Mouse (Mus musculus) layer of hippocampus, postnatal 10 days (tissue): ENCODE measurements around the gene Mfap1a. TPM values are rescaled to one million over a fixed set of nuclear protein-coding genes. Genes with fewer than 3 reads are reported as not detected.
A peak's percentile ranks its signal among the peaks of the same experiment; 100 is the strongest.
"Not testable (repeated sequence)": the region's sequence is repeated elsewhere in the genome, so short reads cannot be mapped to it uniquely, and the experiment has no call there.

ENCODE experiments used
- DNase-seq, 2 experiments: peaks; one replicate each; pipeline ENCODE4 v3.0.0; 2021; ENCODE audit warnings: low spot score in 2 of 2
- long read RNA-seq: library from polyadenylated mRNA; stranded (forward); transcript quantifications from one replicate; pipeline ENCODE4 v2.0.0, GENCODE M21; 2023
- total RNA-seq, 2 experiments: library from RNA; stranded (reverse); gene quantifications; 2 replicates each; pipeline ENCODE4 v1.2.3; 2021

Mfap1a gene
- total RNA-seq, result 10 to 100 TPM; 32.8 to 33.3 TPM
- long read RNA-seq, full-length matches to known transcripts, result 16 of 18 reads
- long read RNA-seq, partial matches to known transcripts, result 0 of 18 reads
- long read RNA-seq, other reads (novel, unspliced or antisense), result 2 of 18 reads

DNA sequence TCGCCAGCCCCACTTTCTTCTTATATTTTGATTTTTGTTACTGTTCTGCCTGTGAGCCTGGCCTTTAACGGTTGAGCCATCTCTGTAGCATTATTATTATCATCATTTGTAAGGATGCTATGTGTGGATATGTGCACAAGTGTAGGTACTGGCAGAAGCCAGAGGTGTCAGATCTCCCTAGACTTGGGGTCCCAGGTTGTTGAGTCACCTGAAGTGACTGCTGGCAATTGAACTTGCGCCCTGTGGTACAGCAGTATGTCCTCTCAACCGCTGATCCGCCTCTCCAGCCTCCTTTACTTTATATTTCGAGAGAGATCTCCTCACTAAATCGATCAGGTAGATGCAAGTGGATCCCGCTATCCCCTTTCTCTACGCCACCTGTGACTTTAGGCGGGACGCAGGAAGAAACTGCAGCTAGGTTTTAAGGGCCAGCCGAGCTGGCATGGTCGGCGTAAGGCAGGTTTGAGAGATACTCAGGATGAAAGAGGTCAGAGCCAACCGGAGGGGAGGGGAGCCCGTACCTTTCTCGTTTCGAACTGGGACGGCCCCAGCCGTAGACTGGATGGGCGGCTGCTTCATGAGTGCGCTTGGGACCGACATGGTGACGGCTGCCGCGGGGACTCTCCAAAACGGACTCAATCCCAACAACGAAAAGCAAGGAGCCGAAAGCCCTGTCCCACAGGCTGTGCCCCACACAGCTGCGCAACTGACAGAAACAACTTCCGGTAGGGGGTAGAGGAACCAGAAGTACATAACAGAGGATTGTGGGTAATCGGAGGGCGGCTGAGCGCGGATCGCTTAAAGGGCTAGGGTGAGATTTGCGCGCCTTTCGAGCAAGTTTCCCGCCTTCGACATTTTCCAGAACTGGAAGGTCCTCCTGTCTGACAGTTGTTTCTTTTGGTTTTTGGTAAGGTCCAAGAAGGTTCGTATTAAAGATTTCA lies at the start of gene Mfap1a, which contains the start of gene Wdr76:
Mfap1a (minus strand) TSS at position 724 of the 941 bp plus-strand sequence.
Wdr76 (plus strand) TSS at position 782 of the 941 bp plus-strand sequence.
- DNase-seq, result peak; percentile 74 to 79

DNA sequence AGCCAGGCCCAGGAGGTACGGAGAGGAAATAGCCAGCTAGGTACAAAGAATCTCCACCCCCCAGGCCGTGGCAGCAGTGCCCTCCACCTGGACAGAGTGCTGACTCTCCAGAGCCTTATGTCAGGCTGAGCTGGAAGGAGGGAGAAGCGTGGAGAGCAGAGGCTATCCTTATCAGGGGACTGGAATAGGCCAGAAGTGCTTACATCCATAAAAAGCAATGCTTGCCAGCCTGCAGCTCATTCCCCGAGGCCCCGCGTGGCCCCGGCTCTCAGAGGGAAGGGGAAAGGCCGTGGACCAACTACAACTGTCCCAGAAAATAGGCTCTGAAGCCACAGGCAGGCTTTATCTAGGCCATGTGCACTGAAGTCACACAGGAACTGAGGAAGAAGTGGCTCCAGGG lies 44.8 kb upstream of the Mfap1a start:
- DNase-seq, result no peak

DNA sequence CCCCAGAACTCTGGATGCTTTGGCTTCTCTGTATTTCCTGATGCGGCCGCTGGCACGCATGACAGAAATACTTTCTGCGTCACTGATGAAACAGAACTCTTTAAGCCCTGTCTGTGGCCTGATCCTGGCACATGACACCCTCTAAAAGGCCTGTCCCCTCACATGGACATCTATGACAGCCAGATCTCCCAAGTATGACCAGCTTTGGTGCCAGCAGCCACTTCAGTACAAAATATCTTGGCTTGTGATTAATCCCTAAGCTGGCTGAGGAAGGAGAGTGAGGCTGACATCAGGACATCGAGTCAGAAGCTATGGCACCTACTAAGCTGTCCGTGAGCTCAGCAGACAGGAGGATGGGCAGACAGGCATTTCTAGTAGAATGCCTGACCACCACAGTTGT lies 43.2 kb upstream of the Mfap1a start:
- DNase-seq, result no peak

DNA sequence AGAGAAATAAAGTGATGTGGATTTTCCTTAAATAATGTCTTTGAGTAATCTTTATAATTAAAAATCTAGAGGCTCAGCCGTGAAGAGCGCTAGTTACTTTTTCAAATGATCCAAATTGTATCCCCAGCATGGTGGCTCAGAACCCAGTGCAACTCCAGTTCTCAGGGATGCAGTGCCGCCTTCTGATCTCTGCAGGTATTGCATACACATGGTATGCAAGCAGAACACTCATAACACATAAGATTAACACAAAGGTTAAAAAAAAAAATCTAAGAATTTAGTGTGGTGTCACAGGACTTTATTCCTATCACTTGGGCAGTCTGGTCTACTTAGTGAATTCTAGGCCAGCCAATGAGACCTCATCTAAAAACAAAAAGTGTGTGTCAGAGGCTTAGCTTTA lies 38.4 kb upstream of the Mfap1a start:
- no peak for DNase-seq

DNA sequence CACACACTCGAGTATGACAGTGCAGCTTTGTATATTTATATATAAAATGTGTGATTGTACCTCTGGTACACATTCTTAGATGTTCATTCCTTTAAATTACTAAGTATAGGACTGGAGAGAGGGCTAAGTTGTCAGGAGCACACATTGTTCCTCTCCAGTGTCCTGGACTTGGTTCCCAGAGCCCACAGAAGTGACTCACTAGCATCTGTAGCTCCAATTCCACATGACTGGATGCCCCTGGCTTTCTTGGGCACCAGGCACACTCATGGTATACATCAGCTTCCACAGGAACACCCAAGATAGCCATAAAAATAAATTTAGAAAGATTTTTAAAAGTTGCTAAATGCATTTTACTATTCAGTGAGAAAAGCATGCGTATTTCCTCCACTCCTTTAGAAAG lies 18.6 kb upstream of the Mfap1a start:
- no peak for DNase-seq

DNA sequence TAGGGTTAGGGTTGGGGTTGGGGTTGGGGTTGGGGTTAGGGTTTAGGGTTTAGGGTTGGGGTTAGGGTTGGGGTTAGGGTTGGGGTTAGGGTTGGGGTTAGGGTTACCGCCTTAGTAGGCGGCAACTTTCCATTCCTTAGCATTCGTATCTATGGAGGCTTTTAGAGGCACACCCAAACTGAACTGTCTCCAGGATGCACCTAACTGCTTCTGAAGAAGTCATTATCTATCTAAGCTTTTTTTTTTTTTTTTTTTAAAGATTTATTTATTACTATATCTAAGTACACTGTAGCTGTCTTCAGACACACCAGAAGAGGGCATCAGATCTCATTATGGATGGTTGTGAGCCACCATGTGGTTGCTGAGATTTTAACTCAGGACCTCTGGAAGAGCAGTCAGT lies 16.4 kb upstream of the Mfap1a start:
- DNase-seq, result not testable (repeated sequence)

DNA sequence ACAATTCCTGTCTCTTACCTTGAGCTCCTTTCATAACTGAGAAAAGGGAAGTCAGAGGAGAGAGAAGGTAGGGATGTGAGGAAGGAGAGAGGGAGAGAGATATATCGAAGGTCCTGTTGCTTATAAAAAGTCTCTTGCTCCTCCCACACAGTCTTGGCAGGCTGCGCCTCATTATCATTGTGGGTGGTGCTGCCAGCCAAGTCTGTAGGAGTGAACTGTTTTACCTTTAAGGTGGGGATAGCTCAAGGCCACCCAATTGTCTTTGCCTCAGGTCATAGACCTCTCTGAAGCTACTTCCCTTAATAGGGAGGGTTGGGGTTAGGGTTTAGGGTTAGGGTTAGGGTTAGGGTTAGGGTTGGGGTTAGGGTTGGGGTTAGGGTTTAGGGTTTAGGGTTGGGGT lies 15.5 kb upstream of the Mfap1a start:
- no peak for DNase-seq

DNA sequence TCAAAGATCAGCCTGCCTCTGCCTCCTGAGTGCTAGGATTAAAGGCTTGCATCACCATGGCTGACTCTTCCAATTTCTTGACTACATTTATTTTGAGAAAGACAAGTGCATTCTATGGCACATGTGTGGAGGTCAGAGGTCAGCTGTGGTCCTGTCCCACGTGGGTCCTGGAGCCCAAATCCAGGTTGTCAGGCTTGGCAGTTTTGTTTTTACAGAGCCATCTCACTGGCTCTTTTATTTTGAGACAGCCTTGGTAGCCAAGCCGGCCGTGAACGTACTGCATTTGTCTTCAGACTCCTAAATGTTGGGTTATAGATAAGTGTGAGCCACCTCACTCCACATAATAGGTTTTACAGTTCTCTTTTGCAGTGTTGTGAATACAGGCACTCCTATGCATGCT lies 12.2 kb upstream of the Mfap1a start:
- not testable (repeated sequence) for DNase-seq

DNA sequence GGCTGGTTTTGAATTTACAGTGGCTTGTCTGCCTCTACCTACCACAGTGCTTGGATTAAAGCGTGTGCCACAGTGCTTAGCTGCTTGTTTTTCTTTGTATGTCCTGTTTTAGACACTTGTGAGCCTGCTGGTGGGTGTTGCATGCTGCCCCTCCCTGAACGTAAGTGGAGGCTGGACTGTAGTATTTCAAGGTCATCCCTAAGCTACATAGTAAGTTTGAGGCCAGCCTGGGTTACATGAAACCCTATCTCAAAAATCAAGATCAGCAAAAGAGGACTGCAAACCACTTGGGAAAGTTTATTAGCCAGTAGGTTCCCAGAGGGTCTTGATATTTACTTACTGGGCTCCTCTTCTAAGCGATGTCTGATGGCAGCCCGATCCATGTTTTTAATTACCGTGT lies 11.6 kb upstream of the Mfap1a start:
- DNase-seq, result no peak

DNA sequence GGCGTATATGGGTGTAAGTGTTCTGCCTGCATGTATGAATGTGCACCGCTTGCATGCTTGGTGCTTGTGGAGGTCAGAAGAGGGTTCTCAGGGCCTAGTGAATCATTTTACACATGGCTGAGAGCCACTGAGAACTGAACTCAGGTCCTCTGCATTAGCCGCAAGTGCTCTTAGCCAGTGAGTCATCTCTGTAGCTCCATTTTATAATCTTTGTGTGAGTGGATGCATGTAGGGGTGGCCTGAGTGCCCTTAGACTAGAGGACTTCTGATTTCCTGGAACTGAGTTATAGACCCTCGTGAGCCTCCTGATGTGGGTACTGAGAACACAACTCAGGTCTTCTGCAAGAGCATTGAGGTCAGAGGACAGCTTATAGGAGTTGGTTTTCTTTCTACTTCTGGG lies 7.7 kb upstream of the Mfap1a start:
- no peak for DNase-seq

DNA sequence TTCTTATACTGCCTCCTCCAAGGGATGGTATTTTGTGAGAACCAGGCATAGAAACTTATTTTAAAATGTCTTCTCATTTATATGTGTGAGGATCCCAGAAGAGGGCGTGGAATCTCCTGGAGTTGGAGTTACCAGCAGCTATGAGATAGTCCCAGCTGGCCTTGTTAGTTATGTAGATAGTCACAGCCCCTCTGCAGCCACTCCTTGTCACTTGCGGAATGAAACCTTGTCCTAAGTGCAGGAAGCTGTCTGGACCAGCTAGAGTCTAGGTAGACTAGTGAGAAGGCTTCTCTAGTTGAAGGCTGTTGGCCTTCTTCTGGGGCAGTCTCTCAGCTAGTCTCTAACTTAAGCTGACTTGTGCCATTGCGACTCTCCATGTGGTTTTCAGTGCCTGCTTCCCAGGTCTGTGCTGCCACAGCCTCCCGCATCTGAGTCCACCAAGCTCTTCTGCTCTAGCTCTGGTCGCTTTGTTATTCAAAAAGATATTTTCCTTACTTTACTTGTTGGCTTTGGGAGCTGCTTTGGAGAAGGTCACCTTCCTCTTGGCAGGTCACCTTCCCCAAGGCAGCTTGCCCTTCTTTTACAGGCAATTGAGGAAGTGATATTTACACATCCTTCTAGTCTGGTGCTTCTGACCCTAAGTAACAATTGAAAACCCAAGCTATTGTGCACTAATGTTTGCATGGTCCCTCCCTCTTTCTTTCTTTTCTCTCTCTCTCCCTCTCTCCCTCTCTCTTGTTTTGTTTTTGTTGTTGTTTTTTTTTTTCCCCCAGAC lies 6.7 kb upstream of the Mfap1a start:
- DNase-seq, result not testable (repeated sequence)

DNA sequence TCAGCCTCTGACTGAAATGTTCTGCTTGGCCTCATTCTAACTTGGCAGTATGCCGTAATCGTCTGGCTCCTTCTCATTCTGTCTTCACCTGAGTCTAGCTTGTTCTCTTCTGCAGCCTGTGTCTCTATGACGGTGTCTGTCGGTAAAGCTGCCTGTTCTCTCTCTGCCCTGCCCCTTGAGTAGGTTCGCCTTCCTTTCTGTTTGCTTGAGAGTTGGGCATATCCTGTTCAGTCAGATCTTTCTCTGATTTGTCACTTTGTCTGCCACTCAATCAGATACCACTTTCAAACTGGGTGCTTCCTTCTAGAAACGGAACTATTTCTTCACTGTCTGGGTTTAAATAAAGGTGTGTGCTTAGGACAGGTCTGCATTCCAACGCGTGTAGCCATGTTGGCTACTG lies 4.9 kb upstream of the Mfap1a start:
- DNase-seq, result no peak

DNA sequence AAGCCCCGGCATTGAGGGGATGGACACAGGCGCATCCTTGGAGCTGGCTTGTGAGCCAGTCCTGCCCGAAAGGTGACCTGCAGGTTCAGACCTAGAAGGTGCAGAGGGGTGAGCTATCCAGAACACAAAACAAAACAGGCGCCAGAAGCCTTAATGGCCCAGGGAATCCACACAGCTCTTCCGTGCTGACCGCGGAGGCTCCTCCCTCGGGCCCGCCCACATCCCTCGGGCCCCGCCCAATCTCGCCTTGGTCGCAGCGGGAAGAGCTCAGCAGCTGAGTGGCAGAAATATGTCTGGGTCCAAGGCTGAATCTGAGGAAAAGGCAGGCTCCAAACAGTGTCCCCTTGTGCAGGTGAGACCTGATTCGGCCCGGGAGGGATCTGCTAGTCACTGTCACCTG lies 3.1 kb upstream of the Mfap1a start:
- DNase-seq, result peak; percentile 34 to 65

DNA sequence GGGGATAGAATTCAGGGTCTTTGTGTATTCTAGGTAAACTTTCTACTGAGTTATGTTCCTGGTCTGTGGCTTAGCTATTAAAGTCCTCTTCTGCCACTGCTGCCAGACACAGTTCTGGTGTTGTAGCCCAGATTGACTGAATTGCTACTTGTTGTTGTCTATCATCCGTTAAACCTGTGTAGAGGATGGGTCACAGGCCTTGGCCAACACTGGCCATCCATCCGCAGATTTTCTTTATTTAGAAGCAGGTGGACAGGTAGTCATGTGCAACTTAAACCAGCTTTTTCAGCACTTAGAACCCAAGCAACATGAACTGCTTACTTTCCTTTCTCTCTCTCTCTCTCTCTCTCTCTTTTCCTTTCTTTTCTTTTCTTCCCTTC lies 1.5 kb upstream of the Mfap1a start:
- no peak for DNase-seq

DNA sequence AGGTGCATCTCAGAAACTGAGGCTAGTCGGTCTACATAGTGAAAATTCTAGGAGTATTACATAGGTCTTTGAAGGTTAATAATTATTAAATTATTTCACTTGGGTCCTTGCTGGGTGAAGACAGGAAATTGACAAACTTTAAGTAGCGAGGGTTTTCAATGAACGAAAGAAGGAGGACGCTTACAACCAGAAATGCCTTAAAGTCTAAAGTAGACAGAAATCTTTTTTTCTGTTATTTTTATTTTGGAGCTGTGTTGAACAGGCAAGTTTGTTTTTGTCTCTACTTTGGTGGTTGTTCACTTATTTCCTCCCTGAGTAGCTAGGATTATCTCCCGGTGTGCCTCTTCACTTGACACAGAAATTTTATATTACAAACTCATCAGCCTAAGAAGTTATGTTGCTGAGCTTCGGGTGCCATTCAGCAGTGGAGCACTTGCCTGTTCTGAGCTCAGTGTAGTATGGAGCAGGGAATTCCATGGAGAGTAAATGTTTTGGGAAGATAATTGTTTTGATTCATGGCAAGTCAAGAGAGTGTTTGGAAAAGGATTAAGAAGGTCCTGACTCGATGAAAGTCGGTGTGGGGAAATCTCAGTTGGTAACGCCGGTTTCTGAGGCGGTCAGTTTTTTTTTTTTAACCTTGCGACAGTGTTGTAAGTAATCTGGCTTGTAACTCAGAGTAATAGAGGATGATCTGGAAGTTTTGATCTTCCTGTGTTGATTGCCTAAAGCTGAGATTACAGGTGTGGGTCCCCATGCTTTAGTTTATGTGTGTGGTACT lies 897 bp upstream of the Mfap1a start:
- no peak for DNase-seq

DNA sequence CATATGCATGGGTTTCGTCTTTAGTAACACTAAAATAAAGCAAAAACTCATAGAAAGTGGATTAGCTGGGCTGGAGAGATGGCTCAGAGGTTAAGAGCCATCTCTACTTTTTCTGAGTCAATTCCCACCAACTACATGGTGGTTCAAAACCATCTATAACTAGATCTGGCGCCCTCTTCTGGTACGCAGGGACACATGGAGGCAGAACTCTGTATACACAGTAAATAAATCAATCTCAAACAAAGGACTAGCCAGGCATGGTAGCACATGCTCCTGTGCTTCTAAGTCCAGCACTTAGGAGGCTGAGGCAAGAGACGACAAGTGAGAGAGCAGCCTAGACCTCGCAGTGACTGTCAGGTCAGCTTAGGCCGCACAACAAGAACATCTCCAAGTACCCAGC lies 4.9 kb downstream of the Mfap1a start:
- not testable (repeated sequence) for DNase-seq

DNA sequence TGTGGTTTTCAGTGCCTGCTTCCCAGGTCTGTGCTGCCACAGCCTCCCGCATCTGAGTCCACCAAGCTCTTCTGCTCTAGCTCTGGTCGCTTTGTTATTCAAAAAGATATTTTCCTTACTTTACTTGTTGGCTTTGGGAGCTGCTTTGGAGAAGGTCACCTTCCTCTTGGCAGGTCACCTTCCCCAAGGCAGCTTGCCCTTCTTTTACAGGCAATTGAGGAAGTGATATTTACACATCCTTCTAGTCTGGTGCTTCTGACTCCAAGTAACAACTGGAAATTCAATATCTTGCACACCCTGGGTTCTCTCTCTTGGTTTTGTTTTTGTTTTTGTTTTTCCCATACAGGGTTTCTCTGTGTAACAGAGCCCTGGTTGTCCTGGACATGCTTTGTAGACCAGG lies 22.1 kb downstream of the Mfap1a start:
- not testable (repeated sequence) for DNase-seq

DNA sequence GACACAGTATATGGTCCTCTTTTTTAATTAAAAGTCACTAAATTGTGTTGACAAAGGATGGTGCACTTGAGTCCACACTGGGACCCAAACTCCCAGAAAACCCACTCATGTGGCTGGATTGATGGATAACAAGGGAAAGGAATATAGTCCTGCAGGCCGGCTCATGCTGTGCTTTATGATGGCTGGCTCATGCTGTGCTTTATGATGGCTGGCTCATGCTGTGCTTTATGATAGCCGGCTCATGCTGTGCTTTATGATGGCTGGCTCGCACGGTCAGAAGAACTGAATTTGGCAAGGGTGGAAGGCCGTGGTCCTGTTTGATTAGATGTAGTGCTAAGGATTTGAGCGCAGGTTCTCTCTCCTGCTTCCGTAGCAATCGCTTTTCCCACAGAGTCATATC lies 22.9 kb downstream of the Mfap1a start:
- DNase-seq, result no peak

DNA sequence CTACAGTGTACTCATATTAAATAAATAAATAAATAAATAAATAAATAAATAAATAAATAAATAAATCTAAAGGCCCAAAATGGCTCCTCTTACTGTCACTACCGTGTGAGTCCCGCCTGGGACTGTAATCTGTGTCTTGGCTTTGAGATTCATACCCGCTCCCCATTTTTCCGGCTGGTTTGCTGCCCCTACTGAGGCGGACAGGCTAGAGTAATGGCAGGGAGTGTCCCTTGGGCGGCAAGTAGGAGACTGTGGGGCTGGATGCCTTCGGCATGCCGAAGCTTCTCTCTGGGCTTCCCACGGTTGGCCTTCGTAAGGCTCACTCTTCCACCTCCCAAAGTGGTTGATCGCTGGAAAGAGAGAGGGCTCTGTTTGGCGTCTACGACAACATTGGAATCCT lies 25.5 kb downstream of the Mfap1a start:
- DNase-seq, result not testable (repeated sequence)

DNA sequence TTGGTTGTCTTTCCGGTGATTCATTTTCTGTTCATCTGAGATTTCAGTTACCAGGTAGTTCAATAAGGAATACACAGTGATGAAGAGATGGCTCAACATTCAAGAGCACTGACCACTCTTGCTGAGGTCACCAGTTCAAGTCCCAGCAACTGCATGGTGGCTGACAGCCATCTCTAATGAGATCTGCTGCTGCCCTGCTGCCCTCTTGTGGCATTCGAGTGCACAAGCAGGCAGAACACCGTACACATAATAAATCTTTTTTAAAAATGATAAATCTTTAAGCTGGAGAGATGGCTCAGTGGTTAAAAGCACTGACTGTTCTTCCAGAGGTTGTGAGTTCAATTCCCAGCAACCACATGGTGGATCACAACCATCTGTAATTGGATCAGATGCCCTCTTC lies 26.0 kb downstream of the Mfap1a start:
- peak in 1 of 2 experiments; percentile 13 for DNase-seq
